Mouse (Mus musculus): ENCODE results near the gene Cd72. TPM values are rescaled to one million over a fixed set of nuclear protein-coding genes. Genes with fewer than 3 reads are reported as not detected.
A peak's percentile ranks its signal among the peaks of the same experiment; 100 is the strongest.
"Not testable (repeated sequence)": the region's sequence is repeated elsewhere in the genome, so short reads cannot be mapped to it uniquely, and the experiment has no call there.

Gene Cd72
- under 1 TPM in 1 of 2 experiments, not detected in 1; 0.22 TPM for total RNA-seq (2021)

DNA sequence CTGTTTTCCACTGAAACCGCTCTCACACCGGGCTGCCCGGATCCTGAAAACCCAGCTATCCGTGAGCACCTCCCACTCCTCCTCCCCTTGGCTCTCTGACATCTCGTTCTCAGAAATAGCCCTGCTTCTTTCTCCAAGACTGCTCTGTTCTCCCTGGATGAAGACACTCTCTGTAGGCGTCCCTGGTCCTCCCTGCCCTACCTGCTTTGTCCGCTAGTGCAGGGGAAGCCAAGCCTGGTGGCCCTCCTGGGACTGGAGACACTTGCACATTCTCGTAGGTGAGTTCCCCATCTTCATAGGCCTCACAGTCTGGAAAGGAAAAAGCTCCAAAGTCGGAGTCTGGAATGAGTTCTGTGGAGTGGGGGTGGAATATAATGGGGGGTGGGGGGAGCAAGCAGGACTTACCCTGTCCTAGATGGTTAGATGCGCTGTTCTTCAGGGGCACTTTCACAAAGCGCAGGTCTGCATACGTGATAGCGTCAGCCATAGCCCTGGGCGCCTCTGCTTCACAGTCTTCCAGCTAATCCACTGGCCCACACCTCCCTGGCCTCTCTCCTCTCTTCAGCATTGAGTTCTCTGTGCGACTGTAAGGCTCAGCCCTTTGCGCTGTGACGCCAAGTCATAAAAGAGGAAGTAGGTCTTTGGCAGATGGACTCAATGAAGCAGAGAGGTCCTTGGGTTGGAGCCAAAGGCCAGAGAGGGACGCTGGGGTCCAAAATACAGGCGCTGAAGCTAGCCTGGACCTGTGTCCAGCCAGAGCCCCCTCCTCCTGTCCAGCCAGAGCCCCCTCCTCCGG lies at the start of gene Cd72:
TSS of gene Cd72 (minus strand) at position 588 of the 796 bp plus-strand sequence.
- DNase-seq (ENCODE audit: extremely low spot score in 1 of 2, low spot score in 1 of 2) = no peak

DNA sequence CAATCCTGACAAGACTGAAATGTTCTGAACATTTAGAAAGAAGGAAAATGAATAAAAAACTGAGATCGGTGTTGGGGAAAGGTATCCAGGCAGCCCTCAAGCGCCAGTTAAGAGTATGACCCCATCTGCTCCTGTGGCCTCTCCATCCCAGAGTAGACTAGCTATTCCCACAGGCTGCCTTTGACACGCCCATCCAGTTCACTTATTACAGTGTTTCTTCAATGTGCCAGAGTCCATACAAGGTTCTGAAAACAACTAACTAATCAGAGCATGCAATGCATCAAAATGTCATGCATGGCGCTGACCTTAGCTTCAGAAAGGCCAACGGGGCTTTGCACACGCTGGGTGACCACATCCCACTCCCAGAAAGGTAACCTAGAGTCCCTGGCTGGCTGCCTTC lies 49.1 kb upstream of the Cd72 start:
- DNase-seq (ENCODE audit: extremely low spot score in 1 of 2, low spot score in 1 of 2) = no peak

DNA sequence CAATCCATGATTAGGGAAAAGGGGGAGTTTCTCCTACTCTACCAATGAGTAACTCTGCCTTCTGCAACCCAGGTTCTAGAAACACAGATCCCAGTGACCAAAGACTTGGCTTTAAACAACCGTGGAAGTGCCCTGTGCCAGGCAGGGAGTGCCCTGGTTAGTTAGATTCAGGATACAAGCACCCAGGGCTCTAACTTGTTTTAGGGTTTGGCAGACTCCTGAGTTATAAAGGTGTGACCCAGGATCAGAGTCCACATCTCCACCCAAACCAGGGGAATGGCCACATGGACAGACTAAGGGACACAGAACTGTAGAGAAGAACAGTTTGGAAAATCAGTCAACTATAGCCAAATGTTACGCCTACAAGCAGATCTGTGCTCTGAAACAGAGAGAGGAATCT lies 48.6 kb upstream of the Cd72 start:
- DNase-seq (ENCODE audit: extremely low spot score in 1 of 2, low spot score in 1 of 2) = no peak

DNA sequence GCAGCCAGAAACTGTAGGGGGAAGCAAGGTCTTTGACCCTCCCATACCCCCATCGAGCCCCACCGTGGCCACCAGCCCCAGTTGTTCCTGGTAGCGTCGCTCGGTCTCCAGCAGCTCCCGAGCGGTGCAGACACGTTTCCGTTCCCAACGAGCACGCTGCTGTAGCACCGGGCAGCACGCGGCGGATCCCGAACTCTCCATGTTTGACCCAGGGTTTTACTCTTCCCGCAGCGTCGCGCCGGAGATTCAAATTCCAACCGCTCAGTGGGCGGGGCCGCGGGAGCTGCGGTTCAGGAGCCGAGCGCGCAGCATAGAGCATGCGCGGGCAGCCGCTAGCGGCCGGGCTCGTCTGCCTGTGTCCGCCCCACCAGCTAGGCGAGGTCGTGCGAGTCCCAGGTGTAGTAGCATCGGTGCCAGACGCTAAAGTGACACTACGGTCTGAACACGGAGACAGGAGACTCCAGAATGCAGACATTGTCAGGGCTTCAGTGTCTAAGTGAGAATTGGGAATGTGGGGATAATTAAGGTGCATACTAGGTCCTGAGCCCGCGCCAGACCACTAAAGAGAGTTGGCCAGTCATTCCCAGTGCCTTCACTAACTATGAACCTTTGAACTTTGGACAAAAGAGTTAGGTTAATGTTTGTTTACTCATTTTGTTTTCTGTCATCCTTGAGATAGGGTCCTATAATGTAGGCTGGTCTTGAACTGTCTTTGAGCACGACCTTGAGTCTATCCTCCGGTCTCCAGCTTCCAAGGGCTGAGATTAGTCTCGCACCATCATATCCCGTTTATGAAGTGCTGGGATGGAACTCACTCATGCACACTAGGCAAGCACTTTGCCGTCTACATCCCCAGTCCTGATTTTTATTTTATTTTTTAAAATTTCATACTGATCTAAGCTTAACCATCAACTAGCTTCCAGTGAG lies 45.2 kb upstream of the Cd72 start, which contains the start of gene Arhgef39:
TSS of gene Arhgef39 (minus strand) at position 289 of the 927 bp plus-strand sequence.
- DNase-seq (ENCODE audit: extremely low spot score in 1 of 2, low spot score in 1 of 2) = peak; percentile 42 to 69

DNA sequence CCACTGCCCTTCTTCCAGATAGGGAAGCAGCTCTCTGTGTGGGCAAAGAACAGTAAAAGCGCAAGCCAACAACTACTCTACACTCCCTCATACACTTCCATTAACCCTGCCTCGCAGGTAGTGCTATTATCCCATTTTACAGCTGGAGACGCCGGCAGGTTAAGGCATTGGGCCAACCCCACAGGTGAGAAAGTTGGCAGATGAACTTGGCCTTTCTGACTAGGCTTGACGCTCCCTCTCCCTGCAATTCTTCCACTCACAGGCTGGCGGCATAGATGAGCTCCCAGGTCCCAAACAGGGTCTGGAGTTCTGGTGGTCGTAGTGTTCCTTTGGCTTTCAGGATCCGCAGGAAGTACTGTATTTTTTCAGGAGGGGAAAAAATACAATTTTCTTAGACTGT lies 44.6 kb upstream of the Cd72 start:
- no peak for DNase-seq (ENCODE audit: extremely low spot score in 1 of 2, low spot score in 1 of 2)

DNA sequence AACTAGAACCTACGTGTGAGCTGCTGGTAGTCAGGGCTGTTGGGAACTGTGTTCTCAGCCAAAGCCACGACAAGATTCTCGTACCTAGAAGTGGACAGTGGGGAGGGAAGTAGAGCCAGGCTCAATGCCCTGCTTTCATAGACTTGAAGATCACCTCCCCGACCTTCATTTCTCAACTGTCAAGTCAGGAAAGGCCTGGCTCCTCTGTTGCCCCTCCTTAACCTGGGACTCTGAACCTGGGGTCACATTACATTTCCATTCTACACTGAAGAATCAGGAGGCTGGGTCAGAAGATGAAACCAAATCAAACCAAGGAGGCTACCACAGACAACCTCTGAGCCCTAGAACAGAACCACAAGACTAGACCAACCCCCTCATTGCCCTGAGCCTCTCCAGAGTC lies 43.5 kb upstream of the Cd72 start:
- no peak for DNase-seq (ENCODE audit: extremely low spot score in 1 of 2, low spot score in 1 of 2)

DNA sequence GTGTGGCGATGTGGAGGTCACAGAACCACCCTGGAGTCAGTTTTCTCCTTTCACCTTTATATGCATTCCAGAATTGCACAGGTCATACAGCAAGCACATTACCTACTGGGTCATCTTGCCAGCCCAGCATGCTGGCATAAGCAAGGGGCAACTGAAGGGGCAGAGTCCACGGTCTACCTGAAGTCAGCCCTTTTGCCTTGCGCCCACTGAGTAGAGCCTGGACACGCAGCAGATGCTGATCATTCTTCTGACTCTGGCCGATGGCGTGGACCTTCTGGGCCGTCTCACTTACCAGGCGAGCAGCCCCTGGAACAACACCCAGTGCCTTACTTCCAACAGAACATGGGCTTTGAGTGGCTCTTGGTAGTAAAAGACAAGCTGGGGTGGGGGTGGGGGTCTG lies 43.0 kb upstream of the Cd72 start:
- no peak for DNase-seq (ENCODE audit: extremely low spot score in 1 of 2, low spot score in 1 of 2)

DNA sequence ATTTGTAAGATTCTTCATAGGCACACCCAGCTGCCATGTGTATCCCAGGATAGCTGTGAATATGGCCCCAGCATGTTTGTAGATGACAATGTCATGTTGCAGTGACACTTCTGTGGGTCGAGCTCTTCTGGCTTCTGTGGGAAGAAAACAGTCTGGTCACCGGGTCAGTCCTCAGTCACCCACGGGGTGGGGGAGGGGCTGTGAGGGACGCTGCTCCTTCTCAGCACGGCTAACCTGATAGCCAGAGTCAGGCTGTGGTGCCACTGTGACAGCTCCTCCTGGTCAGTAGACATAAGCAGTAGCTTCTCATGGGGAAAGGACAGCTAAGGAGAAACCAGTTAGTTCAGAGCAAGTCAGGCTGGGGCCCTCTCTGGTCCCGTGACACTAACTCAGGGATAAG lies 42.2 kb upstream of the Cd72 start:
- no peak for DNase-seq (ENCODE audit: extremely low spot score in 1 of 2, low spot score in 1 of 2)

DNA sequence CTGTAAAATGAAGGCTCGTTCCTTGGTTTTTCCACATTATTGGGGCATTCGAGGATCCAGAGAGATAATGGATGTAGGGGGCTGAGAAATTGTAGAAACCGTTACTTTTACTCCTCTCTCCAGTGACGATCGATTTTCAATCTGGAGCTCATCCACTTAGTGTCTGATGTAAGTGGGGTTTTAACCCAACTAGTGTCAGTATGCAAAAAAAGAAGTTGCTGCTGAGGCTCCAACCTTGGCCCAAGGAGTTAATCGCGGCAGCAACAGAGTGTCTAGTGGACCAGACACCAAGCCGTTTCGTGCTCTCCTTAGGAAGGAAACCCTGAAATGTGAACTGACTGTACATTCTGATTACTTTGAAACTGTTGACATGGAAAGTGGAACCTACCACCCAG lies 39.4 kb upstream of the Cd72 start:
- no peak for DNase-seq (ENCODE audit: extremely low spot score in 1 of 2, low spot score in 1 of 2)

DNA sequence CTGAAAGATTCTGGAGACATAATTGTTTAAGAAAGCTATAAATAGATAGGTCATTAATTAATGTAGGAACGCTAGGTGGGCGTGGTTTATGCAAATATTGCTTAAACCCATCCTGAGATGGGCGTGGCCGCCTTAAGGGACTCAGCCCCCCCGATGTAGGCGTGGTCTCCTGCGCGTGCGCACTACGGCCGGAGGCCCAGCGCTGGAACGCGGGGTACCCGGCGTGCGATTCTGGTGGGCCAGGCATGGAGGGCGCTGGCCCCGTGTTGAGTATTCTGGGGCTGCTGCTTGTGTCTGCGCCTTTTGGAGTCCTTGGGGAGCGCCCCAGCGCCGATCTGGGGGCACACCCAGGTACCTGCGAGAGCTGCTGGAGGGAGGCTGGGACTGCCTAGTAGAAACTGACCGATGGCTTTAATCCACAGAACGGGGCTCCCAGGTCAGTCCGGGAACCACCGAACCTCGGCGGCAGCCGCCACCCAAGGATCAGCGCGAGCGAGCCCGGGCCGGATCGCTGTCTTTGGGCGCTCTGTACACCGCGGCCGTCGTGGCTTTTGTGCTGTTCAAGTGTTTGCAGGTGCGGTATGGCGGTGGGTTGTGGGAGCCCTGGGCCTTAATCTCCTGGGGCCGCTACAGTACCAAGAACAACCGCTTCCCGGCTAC lies 38.9 kb upstream of the Cd72 start:
- peak; percentile 93 to 98 for DNase-seq (ENCODE audit: extremely low spot score in 1 of 2, low spot score in 1 of 2)

DNA sequence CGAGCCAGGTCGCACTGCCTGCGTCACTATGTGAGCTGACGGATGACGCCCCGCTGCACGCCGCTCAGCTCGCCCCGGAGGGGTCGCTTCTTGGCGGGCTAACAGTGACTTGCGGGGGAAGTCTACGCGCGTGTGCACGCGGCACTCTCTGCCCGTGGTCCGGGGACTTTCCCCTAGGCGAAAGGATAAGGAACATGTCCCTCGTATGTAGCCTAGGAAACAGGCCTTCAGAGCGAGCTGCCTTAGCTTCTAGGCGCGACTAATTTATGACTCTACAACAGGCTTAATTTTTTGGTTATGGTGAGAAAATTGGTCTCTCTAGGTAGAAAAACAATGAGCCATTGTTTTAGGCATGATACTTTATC lies 38.4 kb upstream of the Cd72 start, which contains the start of gene Ccdc107:
TSS of gene Ccdc107 (plus strand) at position 80 of the 365 bp plus-strand sequence.
- DNase-seq (ENCODE audit: extremely low spot score in 1 of 2, low spot score in 1 of 2) = peak; percentile 73 to 84

DNA sequence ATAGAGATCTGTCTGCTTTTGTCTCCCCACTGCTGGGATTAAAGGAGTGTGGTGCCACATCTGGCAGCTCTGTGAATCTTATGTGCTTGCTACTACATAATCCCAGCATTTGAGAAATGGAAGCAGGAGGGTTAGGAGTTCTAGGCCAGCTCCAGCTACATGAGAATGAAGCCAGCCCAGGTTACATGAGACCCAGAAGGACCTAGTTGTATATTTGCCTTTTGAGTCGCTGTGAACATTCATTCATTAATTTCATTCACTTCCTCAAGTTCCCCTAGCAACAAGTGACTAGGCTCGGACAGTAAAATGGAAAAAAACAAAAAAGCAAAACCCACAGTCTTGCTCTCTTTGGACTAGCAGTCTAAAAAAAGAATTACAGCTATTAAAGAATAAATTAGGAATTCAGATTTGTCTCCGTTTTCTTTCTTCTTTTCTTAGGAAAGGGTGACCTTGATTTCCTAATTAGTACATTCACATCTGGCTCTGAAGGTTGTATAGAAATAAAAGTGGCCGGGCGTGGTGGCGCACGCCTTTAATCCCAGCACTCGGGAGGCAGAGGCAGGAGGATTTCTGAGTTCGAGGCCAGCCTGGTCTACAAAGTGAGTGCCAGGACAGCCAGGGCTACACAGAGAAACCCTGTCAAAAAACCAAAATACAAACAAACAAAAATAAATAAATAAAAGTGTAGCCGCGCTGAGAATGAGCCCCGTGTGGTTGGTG lies 37.8 kb upstream of the Cd72 start:
- no peak for DNase-seq (ENCODE audit: extremely low spot score in 1 of 2, low spot score in 1 of 2)

DNA sequence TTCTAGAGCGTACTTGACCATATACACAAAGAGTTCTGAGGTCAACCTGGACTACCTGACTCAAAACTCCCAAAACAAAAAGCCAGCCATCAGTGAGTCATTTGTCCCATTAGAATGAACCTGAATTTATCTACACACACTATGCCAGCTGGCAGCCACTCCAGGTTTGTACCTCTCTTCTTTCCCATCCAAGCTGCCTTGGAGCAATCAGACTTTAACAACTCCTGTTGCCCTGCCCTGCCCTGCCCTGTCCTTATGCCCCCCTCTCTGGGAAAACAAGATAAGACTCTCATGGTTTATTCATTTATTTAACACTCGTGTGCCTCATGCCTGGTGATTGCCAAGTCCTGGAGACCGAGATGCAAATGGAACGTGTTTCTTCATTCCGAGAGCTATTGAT lies 36.4 kb upstream of the Cd72 start:
- no peak for DNase-seq (ENCODE audit: extremely low spot score in 1 of 2, low spot score in 1 of 2)

DNA sequence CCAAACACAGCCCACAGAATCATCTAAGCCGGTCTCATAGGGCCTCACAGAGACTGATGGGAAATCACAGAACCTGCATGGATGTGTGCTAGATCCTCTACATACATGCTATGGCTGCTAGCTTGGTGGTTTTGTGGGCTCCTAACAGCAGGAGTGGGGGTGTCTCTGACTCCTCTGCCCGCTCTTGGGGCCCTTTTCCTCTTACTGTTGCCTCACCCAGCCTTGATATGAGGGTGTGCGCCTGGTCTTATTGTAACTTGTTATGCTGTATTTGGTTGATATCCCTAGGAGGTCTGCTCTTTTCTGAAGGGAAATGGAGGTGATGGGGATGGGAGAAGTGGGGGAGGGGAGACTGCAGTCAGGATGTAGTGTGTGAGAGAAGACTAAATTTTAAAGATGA lies 35.2 kb upstream of the Cd72 start:
- DNase-seq (ENCODE audit: extremely low spot score in 1 of 2, low spot score in 1 of 2) = no peak

DNA sequence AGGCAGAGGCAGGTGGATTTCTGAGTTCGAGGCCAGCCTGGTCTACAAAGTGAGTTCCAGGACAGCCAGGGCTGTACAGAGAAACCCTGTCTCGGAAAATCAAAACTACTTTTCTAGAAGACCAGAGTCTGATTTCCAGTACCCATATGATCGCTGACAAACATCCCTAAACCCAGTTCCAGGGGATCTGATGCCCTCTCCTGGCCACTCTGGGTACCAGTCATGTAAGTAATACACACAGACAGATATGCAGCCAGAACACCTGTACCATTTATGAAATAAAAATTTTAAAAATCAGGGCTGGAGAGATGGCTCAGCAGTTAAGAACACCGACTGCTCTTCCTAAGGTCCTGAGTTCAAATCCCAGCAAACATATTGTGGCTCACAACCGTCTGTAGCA lies 31.2 kb upstream of the Cd72 start:
- DNase-seq (ENCODE audit: extremely low spot score in 1 of 2, low spot score in 1 of 2) = not testable (repeated sequence)

DNA sequence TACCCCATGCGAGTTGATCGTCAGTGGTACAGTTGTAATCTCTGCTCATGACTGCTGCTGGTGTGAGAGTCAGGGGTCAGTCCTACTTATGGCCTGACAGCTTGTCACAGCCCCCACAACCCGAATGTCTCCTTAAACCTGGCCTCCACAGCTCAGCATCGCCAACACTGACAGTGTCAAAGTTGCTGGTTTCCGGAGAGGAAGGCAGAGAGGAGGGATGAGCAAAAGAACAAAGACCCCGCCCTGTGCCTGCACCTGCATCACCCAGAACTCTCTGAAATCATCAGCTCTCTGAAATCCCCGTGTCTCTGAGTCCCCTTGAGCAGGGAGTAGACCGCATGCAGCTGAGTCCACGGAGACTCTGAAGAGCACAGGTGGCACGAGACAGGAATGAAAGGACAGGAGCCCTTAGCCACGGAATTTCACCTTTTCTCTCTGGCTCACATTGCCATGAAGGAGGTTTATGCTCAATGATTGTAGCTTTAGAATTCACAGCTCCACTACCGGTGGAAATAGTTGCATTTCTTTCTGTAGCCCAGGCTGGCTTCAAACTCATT lies 29.2 kb upstream of the Cd72 start, which contains the start of gene Sit1:
TSS of gene Sit1 (minus strand) at position 200 of the 557 bp plus-strand sequence.
- no peak for DNase-seq (ENCODE audit: extremely low spot score in 1 of 2, low spot score in 1 of 2)

DNA sequence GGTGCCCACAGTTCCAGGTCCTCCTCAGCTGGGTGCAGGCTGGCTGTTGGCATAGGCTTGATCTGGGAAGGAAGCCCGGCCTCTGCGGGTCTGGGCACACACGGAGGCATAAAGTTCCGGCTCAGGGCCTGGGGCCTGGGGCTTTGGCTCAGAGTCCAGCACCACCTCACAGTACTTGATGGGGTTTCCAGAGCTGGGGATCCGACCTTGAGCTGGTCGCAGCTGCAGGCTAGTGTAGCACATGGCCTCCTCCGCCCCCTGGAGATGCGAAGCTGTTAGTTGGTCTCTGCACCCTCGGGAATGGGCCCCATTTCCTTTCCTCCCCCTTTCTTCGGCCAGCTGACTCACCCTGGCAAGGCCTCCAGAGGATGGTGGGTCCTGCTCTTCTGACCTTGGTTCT lies 28.2 kb upstream of the Cd72 start:
- no peak for DNase-seq (ENCODE audit: extremely low spot score in 1 of 2, low spot score in 1 of 2)

DNA sequence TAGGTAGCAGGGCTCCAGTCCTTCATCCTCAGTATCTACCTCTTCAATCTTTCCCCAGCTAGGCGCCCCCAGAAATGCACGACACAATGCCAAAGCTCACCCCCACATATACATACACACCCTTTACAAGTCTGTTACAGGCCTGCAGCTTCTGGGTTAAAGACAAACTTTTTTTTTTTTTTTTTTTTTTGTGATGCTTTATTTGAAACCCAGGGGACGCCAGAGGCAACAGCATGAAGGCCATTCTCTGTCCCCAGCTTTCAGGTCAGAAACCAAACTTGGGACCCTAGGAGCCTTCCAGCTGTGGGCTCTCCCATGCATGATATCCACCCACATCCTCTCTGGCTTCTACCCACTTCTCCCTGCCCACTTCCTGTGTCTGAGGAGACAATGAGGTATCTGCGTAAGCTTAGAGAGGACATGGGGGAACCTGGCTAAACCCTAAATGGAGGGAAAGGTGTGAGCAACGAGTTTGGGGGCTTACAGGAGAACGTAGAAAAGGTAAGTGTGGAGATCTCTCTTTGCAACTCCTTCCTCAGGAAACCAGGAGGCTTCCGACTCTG lies 27.5 kb upstream of the Cd72 start:
- no peak for DNase-seq (ENCODE audit: extremely low spot score in 1 of 2, low spot score in 1 of 2)

DNA sequence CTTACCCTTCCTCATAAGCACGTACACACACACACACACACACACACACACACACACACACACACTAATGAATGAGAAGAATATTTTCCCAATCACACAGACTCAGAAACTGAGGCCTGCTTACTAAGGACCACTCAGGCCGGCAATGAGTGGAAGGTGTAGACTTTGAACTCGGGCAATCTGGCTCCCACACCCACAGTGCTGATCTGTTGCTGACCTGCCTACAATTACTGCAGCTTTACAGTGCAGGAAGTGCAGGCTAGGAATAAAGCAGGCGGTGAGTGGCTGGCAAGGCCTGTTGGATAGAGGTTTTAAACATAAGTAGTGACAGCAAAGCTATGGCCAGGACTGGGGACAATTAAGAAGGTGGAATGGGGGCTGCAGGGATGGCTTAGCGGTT lies 26.6 kb upstream of the Cd72 start:
- no peak for DNase-seq (ENCODE audit: extremely low spot score in 1 of 2, low spot score in 1 of 2)

Measured in layer of hippocampus, postnatal 25 days (tissue).